Mouse (Mus musculus): ENCODE measurements around the gene Nxpe4.
"Not testable (repeated sequence)": the region's sequence is repeated elsewhere in the genome, so short reads cannot be mapped to it uniquely, and the experiment has no call there.

Gene Nxpe4

DNA sequence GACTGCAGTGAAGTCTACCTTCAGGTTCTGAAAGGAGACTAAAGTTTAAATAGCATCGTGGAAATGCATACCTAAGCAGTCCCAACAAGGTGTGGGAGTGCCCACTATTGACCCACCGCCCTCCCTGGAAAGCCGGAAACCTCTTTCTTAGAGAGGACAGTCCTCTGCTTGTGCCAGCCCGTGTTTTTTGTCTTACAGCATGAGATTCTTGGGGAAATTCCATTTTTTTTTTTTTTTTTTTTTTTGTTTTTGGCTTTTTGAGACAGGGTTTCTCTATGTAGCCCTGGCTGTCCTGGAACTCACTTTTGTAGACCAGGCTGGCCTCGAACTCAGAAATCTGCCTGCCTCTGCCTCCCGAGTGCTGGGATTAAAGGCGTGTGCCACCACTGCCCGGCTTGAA lies 255.5 kb downstream of the Nxpe4 start:
- not testable (repeated sequence) for DNase-seq

DNA sequence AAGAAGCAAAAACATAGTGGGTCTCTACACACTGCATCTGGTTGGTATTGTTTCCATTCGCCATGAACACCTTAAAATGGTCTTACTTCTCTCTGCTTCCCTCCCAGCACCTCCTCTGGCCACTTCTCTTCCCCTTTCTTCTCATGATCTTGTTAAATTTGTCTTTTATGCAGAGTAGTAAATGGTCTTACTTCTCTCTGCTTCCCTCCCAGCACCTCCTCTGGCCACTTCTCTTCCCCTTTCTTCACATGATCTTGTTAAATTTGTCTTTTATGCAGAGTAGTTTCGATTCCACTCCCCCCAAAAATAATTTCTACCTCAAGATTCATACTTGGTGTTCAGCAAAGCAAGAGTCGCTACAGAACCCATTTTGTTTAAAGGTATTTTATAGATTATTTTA lies 256.2 kb downstream of the Nxpe4 start:
- no peak for DNase-seq

DNA sequence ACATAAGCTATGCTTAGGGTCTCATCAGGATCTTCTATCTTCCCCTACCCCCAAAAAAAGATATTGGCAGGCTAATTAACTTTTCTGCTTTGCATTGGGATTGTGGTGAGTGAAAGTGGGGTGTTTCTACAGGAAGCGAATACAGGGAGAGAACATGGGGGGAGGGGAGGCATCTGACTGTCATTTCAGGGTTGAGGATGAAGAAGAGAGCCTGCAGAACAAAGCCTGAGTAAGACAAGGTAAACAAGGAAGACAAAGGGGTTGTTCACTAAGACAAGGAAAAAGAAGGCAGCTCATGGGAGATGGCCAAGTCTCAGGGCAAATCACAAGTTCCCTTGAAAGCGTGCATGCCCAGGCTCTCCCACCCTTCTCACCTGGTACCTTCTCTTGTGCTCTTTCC lies 256.6 kb downstream of the Nxpe4 start:
- DNase-seq = no peak

DNA sequence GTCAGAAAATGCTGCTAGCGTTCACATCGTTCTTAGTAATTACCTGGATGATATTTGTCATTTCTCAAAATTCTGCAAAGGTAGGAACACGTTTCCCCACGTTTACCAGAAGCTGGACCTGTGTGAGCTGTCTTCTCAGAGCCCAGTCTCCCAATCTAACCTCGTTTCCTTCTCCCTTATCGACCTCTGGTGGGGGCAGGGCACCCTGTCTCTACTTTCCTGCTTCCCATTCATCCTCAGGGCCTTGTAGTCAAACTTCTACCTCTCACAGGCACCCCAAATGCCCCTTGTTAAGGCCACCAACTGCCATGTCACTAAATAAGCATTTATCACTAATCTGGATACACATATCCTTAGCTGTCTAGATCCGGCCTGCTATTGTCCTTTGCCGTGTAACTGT lies 257.0 kb downstream of the Nxpe4 start:
- no peak for DNase-seq

DNA sequence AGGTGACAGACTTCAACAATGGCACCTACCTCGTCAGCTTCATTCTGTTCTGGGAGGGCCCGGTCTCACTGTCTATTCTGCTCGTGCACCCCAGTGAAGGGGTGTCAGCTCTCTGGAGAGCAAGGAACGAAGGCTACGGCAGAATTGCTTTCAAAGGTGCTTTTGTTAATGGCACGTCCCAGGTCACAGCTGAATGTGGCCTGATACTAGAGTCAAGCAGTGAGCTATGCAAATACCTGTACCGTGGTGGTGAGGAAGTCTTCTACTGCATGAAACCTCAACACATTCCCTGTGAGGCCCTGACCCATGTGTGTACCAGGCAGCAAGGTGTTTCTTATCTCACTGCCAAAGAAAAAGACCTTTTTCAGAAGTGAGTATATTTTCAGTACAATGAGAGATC lies 258.6 kb downstream of the Nxpe4 start:
- no peak for DNase-seq

DNA sequence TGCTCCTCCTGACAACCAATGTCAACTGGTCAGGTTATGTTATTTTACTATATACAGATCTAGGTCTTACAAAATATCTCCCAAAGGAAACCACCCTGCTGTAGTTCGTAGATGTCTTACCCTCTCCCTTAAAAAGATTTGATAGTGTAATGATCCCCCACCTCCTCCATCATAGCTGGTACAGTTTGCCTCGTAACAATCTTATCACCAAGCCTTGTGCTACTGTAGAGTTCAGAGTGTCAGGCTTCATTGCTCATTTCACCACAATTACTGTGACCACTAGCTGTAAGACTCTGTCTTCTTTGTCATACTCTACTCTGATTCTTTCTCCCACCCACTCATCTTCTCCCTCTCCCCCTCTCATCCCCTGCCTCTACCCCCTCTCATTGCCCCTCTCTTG lies 259.2 kb downstream of the Nxpe4 start:
- no peak for DNase-seq

DNA sequence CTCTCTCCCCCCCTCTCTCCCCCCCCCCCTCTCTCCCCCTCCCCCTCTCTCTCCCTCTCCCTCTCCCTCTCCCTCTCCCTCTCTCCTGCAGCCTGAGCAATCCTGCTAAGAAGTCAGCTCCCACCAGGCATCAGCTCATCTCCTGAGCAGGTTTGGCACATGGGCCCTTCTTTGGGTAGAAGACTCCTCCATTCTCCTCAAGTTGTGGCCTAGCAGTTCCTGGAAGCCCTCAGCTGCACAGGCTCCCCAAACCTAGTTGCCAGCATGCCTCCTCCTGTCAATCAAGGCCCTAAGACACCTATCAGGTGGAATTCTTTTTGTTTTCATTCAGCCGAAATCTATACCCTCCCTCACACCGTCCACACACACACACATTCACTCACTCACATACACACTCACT lies 259.7 kb downstream of the Nxpe4 start:
- no peak for DNase-seq

DNA sequence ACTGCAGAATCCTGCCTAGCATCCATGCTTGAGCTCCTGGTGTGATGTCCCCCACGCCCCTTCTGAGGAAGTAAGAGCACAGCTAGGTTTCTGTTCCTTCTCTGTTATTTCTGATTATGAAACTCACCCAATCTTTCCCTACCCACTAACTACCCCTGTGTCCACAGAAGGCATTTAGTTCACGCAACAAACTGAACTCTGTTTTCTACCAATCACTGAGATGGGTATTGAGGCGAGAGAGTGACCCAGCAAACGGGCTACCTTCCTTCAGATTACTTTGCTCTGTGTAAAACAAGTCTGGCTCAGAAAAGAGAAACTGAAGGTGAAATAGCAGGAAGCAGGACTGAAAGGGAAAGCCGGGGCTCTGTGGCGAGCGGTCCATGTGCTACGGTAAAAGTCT lies 260.6 kb downstream of the Nxpe4 start:
- DNase-seq = no peak

DNA sequence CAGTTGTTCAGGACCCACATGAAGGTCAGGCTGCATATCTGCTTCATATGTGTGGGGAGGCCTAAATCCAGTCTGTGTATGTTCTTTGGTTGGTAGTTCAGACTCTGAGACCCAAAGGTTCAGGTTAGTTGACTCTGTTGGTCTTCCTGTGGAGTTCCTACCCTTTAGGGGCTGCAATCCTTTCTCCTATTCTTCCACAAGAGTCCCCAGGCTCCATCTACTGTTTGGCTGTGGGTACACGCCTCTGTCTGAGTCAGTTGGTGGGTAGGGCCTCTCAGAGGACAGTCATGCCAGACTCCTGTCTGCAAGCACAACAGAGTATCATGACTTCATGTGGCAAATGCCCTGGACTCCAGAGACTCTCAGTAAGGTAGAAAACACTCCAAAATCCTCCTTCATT lies 261.4 kb downstream of the Nxpe4 start:
- DNase-seq = no peak

DNA sequence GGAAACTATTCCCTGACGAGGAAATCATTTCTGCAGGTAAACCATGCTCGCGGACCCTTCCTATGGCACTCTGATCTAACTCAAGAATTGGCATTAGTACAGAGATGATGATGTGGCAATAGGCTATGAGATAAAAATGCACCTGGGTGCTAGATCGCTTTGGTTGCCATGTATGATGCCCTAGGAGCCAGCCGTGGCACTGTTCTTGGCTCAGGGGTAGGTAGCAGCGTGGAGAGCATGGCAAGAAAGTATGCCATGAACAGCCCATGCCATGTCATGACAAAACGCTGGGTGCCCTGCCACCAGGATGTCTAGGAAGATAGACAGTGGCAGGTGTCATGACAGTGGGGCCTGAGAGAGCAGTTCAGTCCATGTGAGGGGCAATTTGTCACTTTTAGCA lies 265.4 kb downstream of the Nxpe4 start:
- DNase-seq = no peak

DNA sequence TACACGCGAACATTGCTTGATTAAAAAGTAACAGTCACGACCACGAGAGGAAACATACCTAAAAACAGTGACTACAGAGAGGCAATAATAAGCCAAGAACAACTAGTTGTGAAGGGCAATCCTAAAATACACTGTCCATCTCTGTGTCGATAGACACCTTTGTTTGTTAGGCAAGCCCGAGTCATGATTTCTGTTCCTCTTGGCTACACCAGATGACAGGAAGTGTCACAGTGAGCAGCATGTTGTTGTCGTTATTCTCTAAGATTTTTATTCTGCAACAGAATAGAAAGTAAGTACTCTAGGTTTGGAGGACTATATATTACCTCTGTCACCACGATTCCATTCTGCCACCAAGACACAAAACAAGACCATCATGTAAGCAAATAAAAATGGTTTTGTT lies 270.6 kb downstream of the Nxpe4 start:
- DNase-seq = no peak

DNA sequence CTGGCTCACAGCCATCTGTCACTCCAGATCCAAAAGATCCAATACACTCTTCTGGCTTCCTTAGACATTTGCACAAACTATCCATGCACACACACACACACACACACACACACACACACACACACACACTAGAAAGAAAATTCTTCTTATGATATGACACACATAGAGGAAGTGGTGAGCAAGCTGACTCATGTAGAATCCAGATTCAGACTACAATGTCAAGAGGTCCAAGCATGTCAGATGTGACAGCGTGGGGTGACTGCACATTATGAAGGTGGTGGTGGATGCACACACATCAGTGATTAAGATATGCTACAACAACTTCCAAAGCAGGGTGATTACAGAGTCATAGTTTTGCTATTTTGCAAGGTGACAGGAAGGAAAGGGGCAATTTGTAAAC lies 282.1 kb downstream of the Nxpe4 start:
- DNase-seq = no peak

DNA sequence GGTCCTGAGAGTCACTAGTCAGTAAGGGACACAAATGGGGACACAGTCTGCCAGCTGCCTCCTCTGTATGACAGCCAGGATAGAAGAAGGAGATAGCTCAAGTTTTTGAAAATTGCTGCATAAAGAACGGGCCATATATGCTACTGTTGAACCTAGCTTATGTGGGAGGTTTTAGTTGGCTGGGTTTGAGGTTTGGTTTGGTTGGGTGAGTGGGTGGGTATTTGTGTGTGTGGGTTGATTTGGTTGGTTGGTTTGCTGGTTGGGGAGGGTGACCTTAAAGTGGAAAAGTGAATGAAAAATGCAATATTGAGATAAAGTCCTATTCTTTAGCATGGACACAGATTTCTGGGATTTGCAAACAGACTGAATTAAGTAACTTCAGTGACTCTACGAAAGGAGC lies 283.0 kb downstream of the Nxpe4 start:
- DNase-seq = no peak

DNA sequence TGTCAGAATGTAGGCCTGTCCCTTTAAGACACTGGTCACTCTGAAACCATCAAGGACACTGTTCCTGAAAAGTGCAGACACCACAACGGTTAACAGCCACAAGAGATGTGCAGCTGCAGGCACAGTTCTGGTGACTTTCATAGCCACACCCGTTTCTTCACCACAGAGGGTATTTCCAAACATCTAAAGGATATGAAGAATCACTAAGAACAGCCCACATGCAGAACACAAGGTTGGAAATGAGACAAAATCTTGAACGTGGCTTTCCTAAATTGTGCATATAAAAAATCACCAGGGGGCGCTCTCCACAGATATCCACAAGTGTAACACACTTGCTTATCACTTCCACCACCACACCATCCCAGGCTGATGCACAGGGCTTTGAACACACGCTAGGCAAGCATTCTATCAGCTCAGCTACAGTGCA lies 286.0 kb downstream of the Nxpe4 start:
- DNase-seq = no peak
